Mouse (Mus musculus) bone marrow macrophage, adult 2 months (primary cell): ENCODE measurements around the gene Olfr1151. TPM values are rescaled to one million over a fixed set of nuclear protein-coding genes. Genes with fewer than 3 reads are reported as not detected.

Source experiments
- H3K27ac ChIP-seq: 2 replicates; pipeline ENCODE4 v1.5.1; 2012; ENCODE audit warnings: low read depth, low read length; ENCODE audit not compliant: insufficient read depth
- H3K4me1 ChIP-seq: 2 replicates; pipeline ENCODE4 v1.6.1; 2012; ENCODE audit warnings: low read length; ENCODE audit not compliant: control insufficient read depth, insufficient read depth
- H3K4me3 ChIP-seq: 2 replicates; pipeline ENCODE4 v1.5.1; 2012; ENCODE audit warnings: mild to moderate bottlenecking, low read length, moderate library complexity; ENCODE audit not compliant: insufficient read depth
- CTCF ChIP-seq: IDR thresholded peaks from 2 replicates; pipeline ENCODE4 v1.5.1; 2012; ENCODE audit warnings: low read depth, mild to moderate bottlenecking, low read length, moderate library complexity
- POLR2A ChIP-seq: IDR thresholded peaks from 2 replicates; pipeline ENCODE4 v1.6.1; 2012; ENCODE audit warnings: mild to moderate bottlenecking, low read depth, low read length, borderline replicate concordance
- polyA plus RNA-seq: library from polyadenylated mRNA; stranded (reverse); fragments of >200 nt; gene quantifications from 2 replicates; pipeline ENCODE4 v1.2.4, GENCODE M21; 2012; ENCODE audit not compliant: missing spikeins, insufficient read depth, insufficient read length

Olfr1151 gene
- polyA plus RNA-seq: not detected in 2 replicates

DNA sequence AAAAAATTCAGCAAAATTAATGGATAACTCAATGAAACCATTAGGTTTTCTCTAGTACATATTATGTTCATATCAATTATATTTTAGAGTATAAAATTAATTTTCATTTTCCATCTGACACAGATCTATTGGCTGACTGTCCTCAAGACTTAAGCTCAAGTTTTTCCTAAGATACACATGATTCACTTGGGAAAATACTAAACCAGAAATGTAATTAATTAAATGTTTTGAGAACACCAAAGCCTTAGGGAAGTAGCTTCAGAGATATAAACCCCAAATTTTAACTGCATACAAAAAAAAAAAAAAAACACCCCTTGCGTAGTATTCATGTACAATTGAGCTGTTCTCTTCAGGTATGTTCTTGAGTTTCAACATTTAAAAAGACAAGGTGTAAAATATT lies at the start of gene Olfr1151:
Olfr1151 (plus strand) TSS at position 301 of the 400 bp plus-strand sequence.
- Histone ChIP-seq H3K4me1 (no peaks in the 10 kb centered on the region), H3K4me3 (no peak within 1 kb of the TSS), H3K27ac (no peak within 1 kb of the TSS)
- TF ChIP-seq POLR2A: no peak

GRCm38 (mm10) chr2:87809522-87809921 lies 46.1 kb upstream of the Olfr1151 start, which contains the start of gene Olfr1145:
Gene Olfr1145 (plus strand): TSS chr2:87809822.
- TF ChIP-seq CTCF: no peak
- TF ChIP-seq POLR2A: no peak
- Histone ChIP-seq H3K4me3 (no peak within 1 kb of the TSS), H3K4me1 (no peaks in the 10 kb centered on the region), H3K27ac (no peak within 1 kb of the TSS)

GRCm38 (mm10) chr2:87830233-87830632 lies 25.4 kb upstream of the Olfr1151 start, which contains the start of gene Olfr1148:
Gene Olfr1148 (plus strand): TSS chr2:87830533.
- H3K4me3 ChIP-seq: no peak within 1 kb of the TSS
- TF ChIP-seq POLR2A (no peak), CTCF (no peak)
- H3K27ac ChIP-seq: no peak within 1 kb of the TSS

GRCm38 (mm10) chr2:87843693-87844092 lies 12.0 kb upstream of the Olfr1151 start, which contains the start of gene Olfr1150-ps1:
Gene Olfr1150-ps1 (plus strand): TSS chr2:87843993.
- Histone ChIP-seq H3K4me3 (no peak within 1 kb of the TSS), H3K27ac (no peak within 1 kb of the TSS), H3K4me1 (no peaks in the 10 kb centered on the region)
- TF ChIP-seq POLR2A (no peak), CTCF (no peak)

More at GRCm38 (mm10) chr2:87830233-87830632, 25.4 kb upstream of the Olfr1151 start, which contains the start of gene Olfr1148:
- no peaks in the 10 kb centered on the region for H3K4me1 ChIP-seq

GRCm38 (mm10) chr2:87866192-87866591 lies 10.5 kb downstream of the Olfr1151 start, which contains the start of gene Olfr1152:
Gene Olfr1152 (plus strand): TSS chr2:87866492.
- no peak for TF ChIP-seq POLR2A
- no peak for TF ChIP-seq CTCF
- H3K27ac ChIP-seq: no peak within 1 kb of the TSS

GRCm38 (mm10) chr2:87894662-87895061 lies 39.0 kb downstream of the Olfr1151 start, which contains the start of gene Olfr1153:
Gene Olfr1153 (plus strand): TSS chr2:87894962.
- no peak within 1 kb of the TSS for H3K27ac ChIP-seq
- no peaks in the 10 kb centered on the region for H3K4me1 ChIP-seq
- no peak for TF ChIP-seq CTCF
- no peak for TF ChIP-seq POLR2A
- H3K4me3 ChIP-seq: no peak within 1 kb of the TSS

More at GRCm38 (mm10) chr2:87866192-87866591, 10.5 kb downstream of the Olfr1151 start, which contains the start of gene Olfr1152:
- Histone ChIP-seq H3K4me3 (no peak within 1 kb of the TSS), H3K4me1 (no peaks in the 10 kb centered on the region)

- Histone ChIP-seq H3K27ac (no peak within 1 kb of the TSS), H3K4me3 (no peak within 1 kb of the TSS), H3K4me1 (no peaks in the 10 kb centered on the region)
- TF ChIP-seq CTCF: no peak
- TF ChIP-seq POLR2A: no peak
Measured at GRCm38 (mm10) chr2:87905066-87905465, 49.4 kb downstream of the Olfr1151 start, which contains the start of gene Olfr1154. Gene Olfr1154 (minus strand): TSS chr2:87905166.

Other genes starting within 250 kb of the Olfr1151 start
- gene Olfr1130, start 249.7 kb upstream of the Olfr1151 start, polyA plus RNA-seq: not detected in 2 replicates
- not detected in 2 replicates for gene Olfr1131, start 228.8 kb upstream of the Olfr1151 start, polyA plus RNA-seq
- not detected in 2 replicates for gene Olfr1132, start 218.3 kb upstream of the Olfr1151 start, polyA plus RNA-seq
- not detected in 2 replicates for gene Olfr1133, start 208.5 kb upstream of the Olfr1151 start, polyA plus RNA-seq
- not detected in 2 replicates for gene Olfr1134, start 197.4 kb upstream of the Olfr1151 start, polyA plus RNA-seq
- gene Olfr1135, start 182.2 kb upstream of the Olfr1151 start, polyA plus RNA-seq: not detected in 2 replicates
- gene Olfr1136, start 161.9 kb upstream of the Olfr1151 start, polyA plus RNA-seq: not detected in 2 replicates
- not detected in 2 replicates for gene Olfr1137, start 142.7 kb upstream of the Olfr1151 start, polyA plus RNA-seq
- not detected in 2 replicates for gene Olfr1138, start 115.9 kb upstream of the Olfr1151 start, polyA plus RNA-seq
- gene Olfr1140, start 112.1 kb upstream of the Olfr1151 start, polyA plus RNA-seq: not detected in 2 replicates
- gene Olfr1141, start 101.9 kb upstream of the Olfr1151 start, polyA plus RNA-seq: not detected in 2 replicates
- gene Olfr152, start 76.4 kb upstream of the Olfr1151 start, polyA plus RNA-seq: not detected in 2 replicates
- gene Olfr1143, start 55.3 kb upstream of the Olfr1151 start, polyA plus RNA-seq: not detected in 2 replicates
- not detected in 2 replicates for gene Olfr1145, start 46.0 kb upstream of the Olfr1151 start, polyA plus RNA-seq
- gene Olfr1148, start 25.3 kb upstream of the Olfr1151 start, polyA plus RNA-seq: not detected in 2 replicates
- not detected in 2 replicates for gene Olfr1150-ps1, start 11.9 kb upstream of the Olfr1151 start, polyA plus RNA-seq
- gene Olfr1152, start 10.6 kb downstream of the Olfr1151 start, polyA plus RNA-seq: 0.89 TPM in 1 of 2 replicates, not detected in the other
- gene Olfr1153, start 39.1 kb downstream of the Olfr1151 start, polyA plus RNA-seq: not detected in 2 replicates
- gene Olfr1154, start 49.3 kb downstream of the Olfr1151 start, polyA plus RNA-seq: not detected in 2 replicates
- gene Olfr1155, start 89.3 kb downstream of the Olfr1151 start, polyA plus RNA-seq: not detected in 2 replicates
- gene Olfr1156, start 97.2 kb downstream of the Olfr1151 start, polyA plus RNA-seq: not detected in 2 replicates
- gene Olfr1157, start 112.4 kb downstream of the Olfr1151 start, polyA plus RNA-seq: not detected in 2 replicates
- not detected in 2 replicates for gene Olfr74, start 118.8 kb downstream of the Olfr1151 start, polyA plus RNA-seq
- not detected in 2 replicates for gene Olfr1158, start 134.3 kb downstream of the Olfr1151 start, polyA plus RNA-seq
- not detected in 2 replicates for gene Olfr1160, start 152.4 kb downstream of the Olfr1151 start, polyA plus RNA-seq
- not detected in 2 replicates for gene Olfr1161, start 166.9 kb downstream of the Olfr1151 start, polyA plus RNA-seq
- gene Olfr73, start 181.8 kb downstream of the Olfr1151 start, polyA plus RNA-seq: not detected in 2 replicates
- gene Olfr1162, start 195.3 kb downstream of the Olfr1151 start, polyA plus RNA-seq: not detected in 2 replicates
- gene Olfr1163, start 216.0 kb downstream of the Olfr1151 start, polyA plus RNA-seq: not detected in 2 replicates
- not detected in 2 replicates for gene Olfr1164, start 238.1 kb downstream of the Olfr1151 start, polyA plus RNA-seq